14 mouse cellular contexts compared by ENCODE assay signal in the genomic region with DNA sequence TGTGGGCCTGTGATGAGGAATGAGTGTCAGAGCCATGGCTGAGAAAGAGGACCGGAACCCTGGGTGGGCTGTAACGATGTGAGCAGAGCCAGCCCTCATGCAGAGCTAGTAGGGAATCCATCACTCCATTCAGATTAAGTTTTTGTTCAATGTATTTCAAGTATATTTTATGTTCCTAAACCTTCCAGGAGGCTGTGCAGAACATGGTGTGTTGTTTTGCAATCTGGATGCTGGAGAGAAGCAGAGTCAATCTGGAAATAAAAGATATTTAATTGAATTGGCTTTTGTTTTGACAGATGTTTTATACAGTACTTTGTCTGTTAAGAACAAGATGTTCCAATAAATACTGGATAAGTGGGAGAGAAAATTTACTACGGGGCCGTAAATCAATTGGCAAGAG.
"Had no signal": no experiment of that assay in that cellular context is flagged by ENCODE, and none has a peak within 500 bp of the region (broad histone marks: within the 10 kb centered on the region; RNA-seq: fewer than 3 reads in every experiment).

No protein-coding gene starts in this region.

- H3K36me3 ChIP-seq: intestine, embryonic 15.5 days; limb, embryonic 13.5 days; liver, embryonic 15.5 days; midbrain, embryonic 10.5 days; midbrain, embryonic 15.5 days; neural tube, embryonic 12.5 days had no signal

- H3K9ac ChIP-seq: intestine, embryonic 15.5 days; limb, embryonic 13.5 days; liver, embryonic 15.5 days; midbrain, embryonic 15.5 days; neural tube, embryonic 12.5 days had no signal

- H3K27me3 ChIP-seq: intestine, embryonic 15.5 days; liver, embryonic 15.5 days; midbrain, embryonic 15.5 days had no signal

- H3K4me2 ChIP-seq: intestine, embryonic 15.5 days; limb, embryonic 13.5 days; liver, embryonic 11.5 days; liver, embryonic 15.5 days; midbrain, embryonic 15.5 days; neural tube, embryonic 12.5 days had no signal

- H3K27ac ChIP-seq: intestine, embryonic 15.5 days; layer of hippocampus, adult 2 months; limb, embryonic 13.5 days; liver, embryonic 15.5 days; midbrain, embryonic 10.5 days; midbrain, embryonic 15.5 days; neural tube, embryonic 12.5 days had no signal

- DNase-seq: lung, adult 2 months; lung, postnatal 36 days; spleen, adult 18-20 months; thymus, adult 18-20 months; thymus, postnatal 14 days had no signal

- H3K4me1 ChIP-seq: intestine, embryonic 15.5 days; liver, embryonic 15.5 days; midbrain, embryonic 15.5 days; neural tube, embryonic 12.5 days had no signal

- ATAC-seq: intestine, embryonic 15.5 days; lung, postnatal 0 days; midbrain, embryonic 15.5 days had no signal

- H3K4me3 ChIP-seq: intestine, embryonic 15.5 days; layer of hippocampus, adult 2 months; limb, embryonic 13.5 days; liver, embryonic 15.5 days; midbrain, embryonic 10.5 days; midbrain, embryonic 15.5 days; neural tube, embryonic 12.5 days had no signal

- H3K9me3 ChIP-seq: intestine, embryonic 15.5 days; limb, embryonic 13.5 days; liver, embryonic 15.5 days; midbrain, embryonic 10.5 days; midbrain, embryonic 15.5 days had no signal
